Mouse (Mus musculus): Measurements from ENCODE around the gene Mup12.
"Not testable (repeated sequence)": the region's sequence is repeated elsewhere in the genome, so short reads cannot be mapped to it uniquely, and the experiment has no call there.

Mup12 gene

DNA sequence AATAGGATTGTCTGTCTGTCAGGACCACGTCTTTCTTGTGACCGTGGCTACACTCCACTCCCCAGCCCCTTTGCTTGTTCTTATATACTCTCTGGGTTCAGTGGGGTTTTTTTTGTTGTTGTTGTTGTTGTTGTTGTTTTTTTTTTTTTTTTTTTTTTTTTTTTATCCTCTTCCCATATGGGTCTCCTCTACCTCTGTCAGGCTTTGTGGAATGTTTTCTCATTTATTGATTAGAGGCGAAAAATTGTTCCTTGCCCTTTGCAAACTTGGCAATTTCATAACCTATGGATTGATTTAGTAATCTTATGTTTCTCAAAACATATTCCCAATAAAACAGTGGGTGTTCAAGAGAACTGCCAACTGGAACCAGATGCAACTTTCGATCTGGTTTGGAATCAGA is at the start of gene Mup12:
TSS of gene Mup12 (minus strand) at position 101 of the 400 bp plus-strand sequence.
- DNase-seq (ENCODE audit: low read depth): not testable (repeated sequence)

All from NIH3T3 (cell line).